Mouse (Mus musculus): ENCODE data around the gene Prickle1. TPM values are rescaled to one million over a fixed set of nuclear protein-coding genes. Genes with fewer than 3 reads are reported as not detected.
A peak's percentile ranks its signal among the peaks of the same experiment; 100 is the strongest.

Gene Prickle1
- total RNA-seq, 1 experiment from 2014 or later = 22.2 TPM

DNA sequence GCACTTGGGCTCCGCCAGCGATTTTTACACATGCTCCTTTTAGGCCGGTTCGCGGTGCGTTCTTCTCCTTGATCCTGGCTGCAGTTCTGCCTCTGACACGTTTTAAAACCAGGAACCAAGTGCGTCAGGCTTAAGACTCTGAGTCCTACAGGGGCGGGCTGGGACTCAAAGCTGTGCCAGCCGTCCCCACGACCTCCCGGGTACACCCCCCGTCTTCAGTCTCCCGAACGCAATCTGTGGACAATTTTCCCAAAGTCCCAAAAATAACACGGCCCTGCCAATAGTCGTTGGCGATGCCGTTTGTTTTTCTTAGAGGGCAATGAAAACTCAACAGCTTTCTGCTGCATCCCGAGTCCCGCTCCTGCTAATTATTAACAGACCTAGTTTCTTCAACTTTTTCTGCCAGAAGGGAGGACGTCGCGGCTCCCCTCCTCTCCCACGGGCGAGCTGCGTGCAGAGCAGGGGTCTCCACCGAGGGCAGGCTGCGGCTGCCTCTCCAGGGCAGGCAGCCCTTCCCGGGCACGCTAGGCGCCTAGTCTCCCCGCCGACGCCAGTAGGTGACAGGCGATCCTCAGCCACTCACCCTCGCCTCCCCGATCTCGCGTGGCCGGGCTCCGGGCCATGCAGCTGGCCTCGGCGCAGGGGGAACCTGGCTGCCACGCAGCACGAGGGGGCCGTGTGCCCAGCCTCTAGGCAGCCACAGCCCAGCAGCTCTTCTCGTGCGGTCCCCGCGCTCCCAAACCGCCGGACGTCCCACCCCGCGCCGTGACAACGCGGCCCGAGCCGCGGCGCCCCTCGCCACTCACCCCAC lies 598 bp downstream of the Prickle1 start:
- DNase-seq = peak; percentile 85

DNA sequence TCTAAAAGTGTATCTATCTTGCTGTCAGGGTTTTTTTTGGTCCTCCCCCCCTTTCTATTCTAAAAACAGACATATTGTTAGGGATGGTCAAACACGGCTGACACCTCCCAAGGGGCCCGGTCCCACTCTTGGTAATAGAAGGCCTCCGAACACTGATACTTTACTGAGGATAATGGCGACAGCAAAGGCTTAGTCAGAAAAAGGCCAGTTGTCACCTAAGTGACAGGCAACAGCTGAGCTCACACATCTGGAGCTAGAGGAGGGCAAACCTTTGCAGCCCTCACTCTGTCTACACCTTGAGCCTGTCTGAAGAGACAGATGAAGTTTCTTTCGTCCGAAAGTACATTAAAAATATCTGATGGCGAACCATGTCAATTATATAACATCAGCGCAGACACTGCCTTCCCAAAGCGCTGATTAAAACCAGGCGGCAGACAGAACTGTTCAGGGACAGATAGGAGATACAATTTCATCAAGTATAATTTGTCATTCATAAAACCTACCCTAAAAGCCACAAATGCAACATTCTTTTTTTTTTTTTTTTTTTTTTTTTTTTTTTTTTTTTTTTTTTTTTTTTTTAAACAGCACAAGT lies 1.3 kb downstream of the Prickle1 start:
- no peak for DNase-seq

DNA sequence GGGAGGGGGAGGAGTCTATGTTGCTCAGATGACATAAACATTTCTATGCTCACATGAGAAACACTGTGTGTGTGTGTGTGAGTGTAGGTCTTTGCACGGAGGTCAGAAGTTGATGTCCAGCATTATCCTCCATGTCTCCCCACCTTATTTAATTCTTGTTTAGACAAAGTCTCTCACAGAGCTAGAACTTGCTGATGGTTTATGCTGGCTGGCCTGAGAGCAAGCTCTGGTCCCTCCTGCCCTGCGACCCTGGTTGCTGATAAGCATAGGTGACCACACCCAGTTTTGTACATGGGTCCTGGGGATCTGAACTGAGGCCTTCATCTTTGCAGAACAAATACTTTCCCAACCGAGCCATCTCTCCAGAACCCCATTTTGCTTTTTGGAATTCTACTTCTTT lies 3.1 kb downstream of the Prickle1 start:
- no peak for DNase-seq

DNA sequence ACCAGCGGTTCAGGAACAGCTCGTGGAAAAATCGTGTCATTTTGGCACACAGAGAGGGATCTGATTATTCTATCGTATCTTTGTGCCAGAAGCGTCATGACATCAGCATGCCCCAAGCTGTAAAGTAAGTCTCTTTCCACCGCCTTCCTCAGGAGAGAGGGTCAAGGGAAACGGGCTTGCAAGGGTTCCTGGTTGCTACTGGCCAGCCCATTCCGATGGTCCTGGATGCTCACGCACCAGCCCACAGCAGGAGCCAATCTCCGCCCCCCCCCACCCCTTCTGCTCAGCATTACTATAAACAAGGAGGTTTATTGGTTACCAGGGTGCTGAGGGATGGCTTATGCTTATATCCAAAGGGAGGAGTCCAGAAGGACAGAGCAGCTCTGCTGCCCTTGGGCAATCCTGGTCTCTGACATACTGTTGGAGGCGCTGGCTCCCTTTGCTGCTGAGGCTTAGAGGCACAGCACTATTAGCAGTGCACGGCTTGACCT lies 3.8 kb downstream of the Prickle1 start:
- peak; percentile 77 for DNase-seq

DNA sequence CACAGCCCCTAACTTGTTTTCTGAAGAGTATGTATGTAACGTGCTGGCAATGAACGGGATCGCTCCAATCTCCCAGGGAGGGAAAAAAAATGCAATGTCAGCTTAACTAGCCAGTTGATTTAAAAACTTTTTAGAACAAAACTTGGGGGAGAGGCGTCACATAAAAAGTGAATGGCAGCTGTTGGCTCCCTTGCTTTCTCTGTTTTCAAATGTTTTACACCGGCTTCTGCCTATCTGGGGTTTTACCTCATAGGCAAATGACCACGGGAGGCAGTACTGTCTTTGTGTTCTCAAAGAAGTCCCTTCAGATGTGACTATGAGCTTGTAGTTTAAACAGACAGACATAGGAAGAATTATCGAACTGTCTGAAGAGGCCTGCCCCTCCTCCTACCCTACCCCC lies 4.3 kb downstream of the Prickle1 start:
- no peak for DNase-seq

DNA sequence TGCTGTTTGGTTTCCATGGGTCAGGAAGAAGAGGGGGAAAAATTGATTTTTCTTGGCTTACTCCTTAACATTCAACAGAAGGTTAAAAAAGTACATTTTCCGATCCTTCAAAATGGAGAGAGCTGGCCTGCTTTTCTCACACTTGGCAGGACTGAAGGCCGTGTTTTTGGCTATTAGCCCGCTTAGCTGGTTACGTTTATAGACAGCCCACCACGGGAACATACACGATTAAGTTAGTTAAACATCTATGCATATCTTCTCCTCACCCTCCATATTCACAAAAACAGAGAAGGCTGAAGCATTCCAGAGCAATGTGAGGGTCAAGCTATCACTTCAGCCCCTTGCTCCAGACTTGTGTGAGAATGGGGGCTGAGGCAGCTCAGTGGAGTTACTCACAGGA lies 7.3 kb downstream of the Prickle1 start:
- peak; percentile 47 for DNase-seq

DNA sequence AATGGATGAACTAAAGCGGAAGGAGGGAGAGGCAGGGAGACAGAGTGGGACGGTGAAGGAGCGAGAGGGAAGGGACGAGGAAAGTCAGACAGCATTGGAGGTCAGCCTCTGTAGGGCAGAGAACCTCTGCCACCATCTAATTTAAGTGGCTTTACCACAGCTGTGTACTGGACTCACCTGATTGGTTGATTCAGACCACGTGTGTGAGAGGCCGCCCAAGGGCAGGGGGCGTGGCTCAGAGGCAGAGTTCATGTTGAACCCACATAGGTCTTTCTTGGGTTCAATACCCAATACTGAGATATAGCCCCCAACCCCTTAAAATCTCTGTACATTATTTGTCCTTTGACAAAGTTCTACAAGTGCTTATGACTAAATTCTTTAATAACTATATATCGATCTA lies 8.0 kb downstream of the Prickle1 start:
- no peak for DNase-seq

DNA sequence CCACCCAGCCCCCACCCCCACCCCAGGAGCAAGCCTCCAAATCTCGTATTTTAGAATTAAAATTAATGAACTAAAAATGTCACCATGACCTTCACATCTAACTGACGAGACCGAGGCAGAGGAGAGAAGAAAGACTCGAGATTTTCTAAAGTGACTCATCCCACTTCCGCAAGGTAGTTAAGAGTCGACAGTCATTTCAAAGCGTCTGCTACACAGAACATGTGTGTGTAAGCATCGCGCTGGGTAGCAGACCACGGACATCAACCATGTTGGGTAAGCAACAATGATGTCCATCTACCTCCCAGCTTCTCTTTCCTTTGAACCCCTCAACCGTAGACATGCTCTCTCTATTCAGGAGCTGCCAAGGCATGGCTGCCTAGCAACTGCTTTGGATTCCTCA lies 12.6 kb downstream of the Prickle1 start:
- DNase-seq = no peak

DNA sequence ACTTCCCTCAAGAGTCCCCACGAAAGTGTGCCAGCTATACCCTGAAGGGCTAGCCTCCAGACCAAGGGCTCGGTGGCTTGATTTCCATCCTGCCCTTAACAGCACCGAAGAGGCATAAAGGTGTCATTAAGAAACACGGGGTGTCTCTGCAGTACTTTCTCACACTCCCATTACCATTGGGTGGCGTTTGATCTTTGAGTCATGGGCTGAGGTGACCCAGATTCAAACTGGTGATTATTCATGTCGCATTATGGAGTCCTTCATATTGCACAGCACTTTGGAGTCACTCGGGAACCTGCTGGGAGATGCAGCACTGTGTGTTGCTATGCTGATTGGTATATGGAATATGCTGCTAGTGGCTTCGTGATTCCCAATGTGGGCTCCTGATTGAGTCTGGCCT lies 14.0 kb downstream of the Prickle1 start:
- peak; percentile 34 for DNase-seq

DNA sequence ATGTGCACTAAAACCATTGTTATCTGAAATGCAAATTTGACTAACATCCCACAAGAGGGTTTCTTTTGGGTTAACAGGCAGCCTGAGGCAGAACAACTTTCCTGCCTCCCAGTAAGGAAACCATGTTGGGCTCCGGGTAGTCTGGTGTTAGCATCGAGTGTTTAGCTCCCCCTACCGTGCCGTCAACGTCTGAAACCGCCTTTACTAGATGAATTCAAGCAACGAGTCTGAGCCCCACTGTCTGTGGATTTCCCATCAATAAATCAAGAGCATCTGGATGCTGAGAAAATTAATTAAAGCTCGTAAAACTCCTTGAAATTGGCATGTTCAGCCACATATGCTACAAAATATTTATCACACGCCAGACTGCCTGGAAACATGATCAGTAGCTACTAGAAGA lies 15.8 kb downstream of the Prickle1 start:
- DNase-seq = no peak

DNA sequence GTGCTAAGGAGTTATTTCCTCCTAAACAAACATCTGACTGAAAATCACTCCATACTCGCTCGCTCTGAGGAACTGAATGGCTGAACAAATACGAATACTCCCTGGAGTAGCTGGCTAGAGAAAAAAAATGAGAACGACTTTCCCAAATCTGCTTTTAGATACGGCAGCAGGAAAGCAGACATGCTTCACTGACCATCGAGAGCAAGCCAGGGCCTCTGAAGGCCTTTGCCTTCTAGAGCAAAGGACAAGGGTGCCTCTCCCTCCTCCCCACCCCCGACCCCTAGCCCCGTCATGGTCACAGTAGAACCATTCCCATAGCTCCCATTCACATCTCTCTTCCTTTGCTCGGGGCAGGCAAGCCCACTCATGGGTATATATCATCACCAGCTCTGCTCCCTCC lies 16.6 kb downstream of the Prickle1 start:
- DNase-seq = no peak

DNA sequence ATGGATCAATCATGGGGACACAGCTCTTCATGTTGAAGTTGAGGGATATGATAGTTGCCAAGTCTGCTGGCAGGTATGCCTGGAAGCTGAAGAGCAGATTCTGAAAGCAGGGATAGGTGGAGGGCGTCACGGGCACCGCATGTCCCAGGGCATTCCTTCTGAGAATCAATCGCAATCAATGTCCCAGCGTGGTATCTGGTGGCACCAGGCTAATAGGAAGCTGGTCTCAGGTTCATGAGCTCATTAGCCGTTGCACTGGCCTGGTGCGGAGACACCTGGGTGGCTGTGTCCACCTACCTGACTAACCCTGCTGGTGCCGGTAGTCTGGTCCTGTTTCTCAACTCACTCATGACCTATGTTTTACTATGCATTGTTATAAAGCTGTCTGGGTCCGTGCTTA lies 19.3 kb downstream of the Prickle1 start:
- DNase-seq = no peak

DNA sequence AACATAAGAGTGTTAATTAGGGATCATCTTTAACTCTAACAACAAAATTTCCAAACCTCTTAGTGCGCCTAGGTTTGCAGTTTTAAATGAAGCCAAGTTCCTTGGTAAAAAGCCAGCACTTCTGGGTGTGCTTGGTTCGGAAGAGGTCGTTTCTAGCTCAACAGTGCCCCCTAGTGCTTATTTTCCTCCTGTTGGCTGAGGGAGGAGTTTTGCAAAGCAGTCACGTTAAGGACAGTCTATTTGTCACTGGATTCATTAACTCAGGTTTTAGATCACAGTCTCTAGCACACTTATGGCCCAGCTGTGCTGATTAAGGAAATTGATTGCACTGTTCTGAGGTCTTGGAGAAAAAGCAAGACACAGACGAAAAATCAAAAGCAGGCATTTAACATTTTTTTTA lies 19.8 kb downstream of the Prickle1 start:
- peak; percentile 90 for DNase-seq

DNA sequence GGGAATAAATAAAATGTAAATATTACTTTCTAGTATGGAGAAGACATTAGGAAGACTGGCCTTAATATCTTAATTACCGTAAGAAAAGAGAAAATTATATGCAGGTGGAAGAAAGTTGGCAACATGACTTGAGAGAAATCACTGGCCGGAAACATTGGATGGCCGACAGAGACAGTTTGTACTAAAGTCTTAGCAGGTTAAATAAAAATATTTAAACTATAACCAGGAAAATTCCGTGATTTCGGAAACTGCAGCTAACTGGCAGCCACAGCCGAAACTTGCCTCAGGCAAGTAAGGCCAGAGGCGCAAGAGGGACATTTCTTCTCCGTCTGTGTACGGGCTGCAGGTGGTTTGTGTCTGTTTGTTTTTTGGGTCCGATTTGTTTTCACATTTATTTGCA lies 22.8 kb downstream of the Prickle1 start:
- no peak for DNase-seq

DNA sequence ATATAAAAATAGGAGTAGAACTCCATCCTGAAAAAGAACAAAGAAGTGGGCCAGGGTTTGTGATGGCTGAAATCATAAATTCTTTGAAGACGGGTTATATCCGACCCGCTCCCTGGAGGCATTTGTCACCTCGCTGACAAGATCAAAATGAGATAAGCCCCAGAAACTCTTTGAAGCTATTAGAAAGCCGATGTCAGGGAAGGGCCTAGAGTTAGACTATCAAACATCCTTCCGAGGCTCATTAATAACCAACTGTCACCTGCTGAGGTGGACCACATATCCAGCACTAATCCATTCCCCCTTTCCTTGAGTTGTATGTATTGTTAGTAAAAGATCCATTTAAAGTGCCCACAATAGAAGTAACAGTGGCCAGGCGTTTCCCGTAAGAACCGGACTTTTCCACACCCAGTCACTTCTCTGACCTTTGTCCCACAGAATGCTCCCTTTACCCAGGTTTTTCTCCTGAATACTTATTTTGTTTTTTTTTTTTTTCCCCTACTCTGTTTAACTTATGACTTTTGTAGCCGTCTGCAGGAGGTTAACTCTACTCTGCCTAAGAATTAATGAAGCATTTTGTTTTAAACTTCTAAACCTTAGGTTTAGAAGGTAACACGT lies 24.7 kb downstream of the Prickle1 start:
- peak; percentile 26 for DNase-seq

DNA sequence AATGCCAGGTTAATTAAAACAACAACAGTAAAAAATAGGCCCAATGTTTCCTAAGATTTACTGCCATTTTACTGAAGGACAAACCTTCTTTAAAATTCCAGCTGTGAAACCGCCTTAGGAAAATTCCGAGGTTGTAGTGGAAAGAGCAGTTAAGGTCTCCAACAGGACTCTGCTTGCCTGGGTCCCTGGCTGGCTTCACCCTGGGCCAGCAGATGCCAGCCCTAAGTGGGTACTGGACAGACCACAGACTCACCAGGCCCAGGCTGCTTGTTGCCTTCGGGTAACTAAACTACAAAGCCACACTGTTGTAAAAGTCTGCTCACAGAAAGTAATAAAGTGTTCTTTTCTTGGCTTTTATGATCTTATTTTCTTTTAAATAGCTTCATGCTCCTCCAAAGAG lies 26.8 kb downstream of the Prickle1 start:
- no peak for DNase-seq

DNA sequence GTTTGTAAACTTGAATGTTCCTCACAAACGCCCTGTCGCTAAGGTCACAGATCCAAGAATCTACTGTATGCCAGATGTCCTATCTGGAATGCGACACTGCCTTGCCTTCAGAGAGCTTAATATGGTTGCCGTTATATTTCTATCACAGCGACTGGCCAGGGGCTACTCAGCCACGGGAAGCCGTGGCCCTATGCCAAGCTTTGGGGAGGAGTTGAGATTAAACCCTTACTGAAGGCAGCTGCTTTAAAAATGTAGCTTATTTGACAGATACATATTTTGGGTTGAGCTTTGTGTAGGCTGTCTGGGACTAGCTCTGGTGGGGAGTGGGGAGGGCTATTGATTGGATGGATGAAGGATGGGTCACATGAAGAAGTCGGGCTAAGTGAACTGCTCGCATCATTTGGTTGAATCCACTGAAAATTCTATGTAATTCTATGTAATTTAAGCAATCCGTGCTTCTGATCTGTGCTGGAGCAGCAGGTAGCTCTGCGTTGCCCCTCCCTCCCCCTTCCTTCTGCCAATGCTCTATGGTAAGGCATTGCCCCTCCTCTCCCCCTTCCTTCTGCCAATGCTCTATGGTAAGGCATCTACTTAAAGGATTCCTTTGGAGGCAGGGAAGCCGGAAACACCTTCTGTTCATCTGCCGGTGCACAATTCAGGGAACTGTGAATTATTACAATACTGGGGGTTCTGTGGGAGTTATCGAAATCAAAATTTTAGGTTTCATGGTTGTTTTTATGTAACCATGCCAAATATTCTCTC lies 28.0 kb downstream of the Prickle1 start:
- peak; percentile 29 for DNase-seq

DNA sequence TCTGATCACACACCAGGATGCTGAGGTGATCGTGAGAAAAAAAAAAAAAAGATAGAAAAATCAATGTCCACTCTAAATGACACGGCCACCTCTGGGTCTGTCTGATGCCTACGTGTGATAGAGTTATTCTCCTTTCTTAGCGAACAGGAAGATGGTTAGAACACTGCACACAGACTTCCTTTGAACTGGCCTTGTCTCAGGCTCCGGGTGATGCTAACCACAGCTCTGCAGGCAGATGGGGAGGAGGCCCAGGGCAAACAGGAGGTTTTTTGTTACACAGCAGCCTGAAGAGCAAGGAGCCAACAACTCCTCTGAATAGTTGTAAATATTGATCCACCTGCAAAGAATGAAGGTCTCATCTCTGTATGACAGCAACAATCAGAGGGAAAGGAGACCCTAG lies 32.2 kb downstream of the Prickle1 start:
- DNase-seq = no peak

DNA sequence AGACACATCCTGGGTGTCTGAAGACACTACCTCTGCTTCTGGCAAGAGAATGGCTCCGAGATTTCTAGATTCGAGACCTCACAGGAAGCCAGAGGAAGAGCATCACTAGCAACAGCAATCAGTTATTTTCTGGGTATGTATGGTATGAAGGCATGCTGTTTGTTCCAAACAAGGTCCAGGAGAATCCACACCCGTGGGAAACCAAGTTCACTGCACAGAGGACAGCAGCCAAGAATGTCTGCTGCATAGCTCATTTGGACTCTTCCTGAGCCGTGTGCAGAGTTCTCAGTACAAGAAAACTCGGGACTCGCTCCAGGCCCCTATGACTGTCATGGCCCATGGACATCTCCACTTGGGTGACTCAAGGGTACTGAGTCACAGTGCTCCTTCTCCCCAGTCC lies 34.2 kb downstream of the Prickle1 start:
- DNase-seq = no peak

DNA sequence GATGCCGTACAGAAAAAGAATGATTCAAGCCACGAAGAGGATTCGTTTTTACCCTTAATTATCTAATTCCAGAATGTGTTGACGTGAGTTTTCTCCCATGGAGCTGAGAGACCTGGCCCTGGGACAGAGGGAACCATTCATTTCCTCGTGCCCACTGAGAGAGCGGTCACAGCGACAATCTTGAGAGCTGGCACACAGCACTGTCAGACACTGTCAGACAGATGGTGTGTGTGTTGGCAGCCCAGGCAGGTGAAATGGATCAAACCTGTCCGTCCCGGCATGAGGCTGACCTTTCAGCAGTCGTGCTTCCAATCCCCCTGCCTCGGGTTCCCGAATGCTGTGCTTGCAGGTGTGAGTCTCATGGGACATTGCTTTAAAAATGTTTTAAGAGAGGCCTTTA lies 37.3 kb downstream of the Prickle1 start:
- no peak for DNase-seq

DNA sequence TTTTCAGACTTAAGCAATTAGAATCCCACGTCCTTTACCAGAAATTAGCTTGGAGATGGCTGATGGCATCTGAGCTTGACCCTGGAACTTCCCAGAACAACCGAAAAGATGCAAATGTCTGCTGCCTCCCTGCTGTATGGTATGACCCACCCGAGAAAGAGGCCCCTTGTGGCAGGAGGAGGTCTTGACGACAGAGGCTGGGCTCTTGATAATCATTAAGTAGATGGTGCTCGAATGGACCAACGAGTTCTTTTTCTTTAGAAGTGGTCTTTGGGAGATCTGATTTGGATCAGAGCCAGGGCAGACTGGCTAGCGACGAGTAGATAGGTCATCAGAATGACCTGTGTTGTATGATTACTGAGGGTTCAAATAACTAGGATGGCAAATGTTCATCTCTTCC lies 40.0 kb downstream of the Prickle1 start:
- DNase-seq = no peak

DNA sequence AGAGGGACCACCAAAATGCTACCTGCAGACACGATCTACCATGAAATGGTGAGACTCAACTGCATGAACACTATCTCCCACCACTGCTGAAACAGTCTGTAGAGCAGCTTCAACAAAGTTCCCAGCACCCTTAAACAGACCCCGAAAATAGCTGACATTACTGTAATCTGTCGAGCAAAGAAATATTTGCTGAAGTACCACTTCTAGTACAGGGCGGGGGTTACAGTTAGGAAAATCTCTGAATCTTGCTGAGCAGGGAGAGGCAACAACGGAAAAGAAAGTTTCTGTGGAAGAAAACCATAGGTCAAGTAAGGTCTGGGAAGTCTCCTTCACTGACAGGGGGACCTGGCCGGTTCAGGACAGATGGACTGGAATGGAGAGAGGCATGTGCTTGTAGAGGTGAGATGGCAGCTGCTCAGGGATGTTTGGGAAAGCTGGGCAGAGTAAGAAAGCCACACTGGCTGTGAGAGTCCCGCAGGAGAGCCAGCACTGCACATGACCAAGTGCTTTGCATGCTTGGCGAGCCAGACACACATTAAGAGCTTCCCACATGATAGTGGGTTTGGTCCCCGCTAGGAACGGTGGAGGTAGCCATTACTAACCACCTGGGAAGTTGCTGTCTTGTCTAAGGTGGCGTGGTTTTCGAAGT lies 41.4 kb downstream of the Prickle1 start:
- DNase-seq = no peak
